In the genomic region with DNA sequence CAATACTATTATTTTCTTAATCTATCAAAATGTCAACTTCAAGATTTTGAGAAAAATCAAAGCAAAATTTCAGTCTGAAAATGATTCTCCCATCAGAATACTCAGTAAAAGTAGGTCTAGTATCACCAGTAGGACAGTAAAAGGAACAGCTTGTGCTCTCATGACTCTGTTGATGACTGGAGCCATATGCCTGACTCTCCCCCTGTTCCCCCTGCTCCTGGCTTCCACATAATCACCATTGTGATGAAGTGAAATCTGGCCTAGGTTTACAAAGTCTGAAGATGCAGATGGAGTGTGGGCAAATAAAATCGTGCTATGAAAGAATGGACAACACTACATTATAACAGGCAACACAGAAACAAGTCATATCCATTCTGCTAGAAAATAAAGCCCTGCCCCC, we compare ENCODE assay signal across 27 mouse cellular contexts.
A peak's percentile ranks its signal among the peaks of the same experiment; 100 is the strongest.
DNase-seq lines count a peak whose midpoint lies in the region; ATAC-seq and TF ChIP-seq lines count a peak whose summit lies in the region.
"Had no signal": no experiment of that assay in that cellular context is flagged by ENCODE, and none has a peak within 500 bp of the region (broad histone marks: within the 10 kb centered on the region; RNA-seq: fewer than 3 reads in every experiment).

No protein-coding gene starts in this region.

- peak; percentile 50 for DNase-seq in forebrain, embryonic 14.5 days (ENCODE audit: low spot score)
- no peak for DNase-seq in forebrain, embryonic 11.5 days (ENCODE audit: low spot score)
- DNase-seq in midbrain, embryonic 10.5 days (ENCODE audit: low spot score), result no peak
- peak; percentile 80 for DNase-seq in brain, embryonic 14.5 days (ENCODE audit: low read depth)
- DNase-seq in left cerebral cortex, postnatal 4 days, result no peak
- DNase-seq in cerebellum, adult 11 months, result no peak
- DNase-seq: adrenal gland, postnatal 10 days; adrenal gland, postnatal 36 days; B cell, adult 2 months; cerebellum, adult 18-20 months; cerebellum, adult 9-10 months; cerebellum, postnatal 14 days; gastrocnemius, postnatal 25 days; heart, adult 18-20 months; heart, postnatal 10 days; heart, postnatal 36 days had no signal

- 55% methylated on average over 1 of the region's 1 CpGs for WGBS in forebrain, embryonic 14.5 days
- 70% methylated on average over 1 of the region's 1 CpGs for WGBS in forebrain, embryonic 11.5 days
- WGBS in midbrain, embryonic 13.5 days, result 54% methylated on average over 1 of the region's 1 CpGs
- 71% methylated on average over 1 of the region's 1 CpGs for WGBS in midbrain, embryonic 10.5 days

- H3K27me3 ChIP-seq in forebrain, embryonic 14.5 days (replicated peaks; ENCODE audit: control insufficient read depth, insufficient read depth, low read length), result no peaks in the 10 kb centered on the region
- no peaks in the 10 kb centered on the region for H3K27me3 ChIP-seq in forebrain, embryonic 11.5 days (ENCODE audit: control insufficient read depth, insufficient read depth, low read length)
- no peaks in the 10 kb centered on the region for H3K27me3 ChIP-seq in midbrain, embryonic 13.5 days
- H3K27me3 ChIP-seq in midbrain, embryonic 10.5 days (ENCODE audit: low read depth, poor library complexity, severe bottlenecking), result no peaks in the 10 kb centered on the region
- H3K27me3 ChIP-seq: CH12.LX; heart, embryonic 12.5 days; heart, embryonic 15.5 days; Patski had no signal

- no peak overlapping the region for H3K9ac ChIP-seq in forebrain, embryonic 14.5 days (ENCODE audit: low read length)
- no peak overlapping the region for H3K9ac ChIP-seq in forebrain, embryonic 11.5 days (ENCODE audit: low read length)
- H3K9ac ChIP-seq in midbrain, embryonic 13.5 days (replicated peaks), result no peak overlapping the region
- H3K9ac ChIP-seq: heart, embryonic 12.5 days; heart, embryonic 15.5 days; hindbrain, embryonic 14.5 days had no signal

- intact Hi-C loops in left cerebral cortex, postnatal 4 days (cut with DNase I), result no loop called here

- H3K27ac ChIP-seq in forebrain, embryonic 14.5 days (ENCODE audit: low read depth, low read length), result no peak overlapping the region
- no peak overlapping the region for H3K27ac ChIP-seq in forebrain, embryonic 11.5 days (ENCODE audit: low read depth, low read length)
- no peak overlapping the region for H3K27ac ChIP-seq in midbrain, embryonic 13.5 days
- H3K27ac ChIP-seq in midbrain, embryonic 10.5 days (replicated peaks), result no peak overlapping the region
- H3K27ac ChIP-seq: heart, embryonic 15.5 days; hindbrain, embryonic 10.5 days; hindbrain, embryonic 14.5 days; hindbrain, postnatal 0 days had no signal

- no peak overlapping the region for H3K4me2 ChIP-seq in forebrain, embryonic 14.5 days (ENCODE audit: low read length)
- no peak overlapping the region for H3K4me2 ChIP-seq in forebrain, embryonic 11.5 days (ENCODE audit: low read depth, low read length, severe bottlenecking)
- H3K4me2 ChIP-seq in midbrain, embryonic 13.5 days (replicated peaks), result no peak overlapping the region
- H3K4me2 ChIP-seq: heart, embryonic 12.5 days; heart, embryonic 15.5 days; hindbrain, embryonic 14.5 days had no signal

- no peak for TF ChIP-seq CTCF in brain, embryonic 14.5 days (IDR thresholded peaks at IDR 0.05; ENCODE audit: borderline replicate concordance, extremely low read depth, insufficient read depth, insufficient read length)

- H3K4me3 ChIP-seq in forebrain, embryonic 14.5 days (ENCODE audit: low read depth, low read length), result no peak overlapping the region
- no peak overlapping the region for H3K4me3 ChIP-seq in forebrain, embryonic 11.5 days (ENCODE audit: low read depth, low read length)
- no peak overlapping the region for H3K4me3 ChIP-seq in midbrain, embryonic 13.5 days (replicated peaks)
- H3K4me3 ChIP-seq in midbrain, embryonic 10.5 days, result no peak overlapping the region
- H3K4me3 ChIP-seq: heart, embryonic 12.5 days; heart, embryonic 15.5 days; hindbrain, embryonic 10.5 days had no signal

- peak; percentile 84 for ATAC-seq in forebrain, embryonic 14.5 days
- no peak for ATAC-seq in forebrain, embryonic 11.5 days (replicated peaks; ENCODE audit: low FRiP score)
- ATAC-seq in midbrain, embryonic 13.5 days, result peak; percentile 60; the same call in 1 of the 2 replicates
- ATAC-seq: hindbrain, postnatal 0 days; inflammation-experienced regulatory T-cells, adult 6 months; intestine, embryonic 16.5 days; Patski had no signal

- no peaks in the 10 kb centered on the region for H3K36me3 ChIP-seq in forebrain, embryonic 14.5 days (ENCODE audit: control insufficient read depth, insufficient read depth, low read length)
- H3K36me3 ChIP-seq in forebrain, embryonic 11.5 days (ENCODE audit: control insufficient read depth, insufficient read depth, low read length), result no peaks in the 10 kb centered on the region
- H3K36me3 ChIP-seq in midbrain, embryonic 13.5 days, result no peaks in the 10 kb centered on the region
- H3K36me3 ChIP-seq in midbrain, embryonic 10.5 days, result no peaks in the 10 kb centered on the region
- H3K36me3 ChIP-seq: G1E; heart, embryonic 12.5 days; heart, embryonic 15.5 days; hindbrain, embryonic 10.5 days had no signal

- H3K9me3 ChIP-seq in forebrain, embryonic 14.5 days (replicated peaks; ENCODE audit: control insufficient read depth, low read length), result no peaks in the 10 kb centered on the region
- H3K9me3 ChIP-seq in forebrain, embryonic 11.5 days (ENCODE audit: control insufficient read depth, low read length), result no peaks in the 10 kb centered on the region
- no peaks in the 10 kb centered on the region for H3K9me3 ChIP-seq in midbrain, embryonic 13.5 days
- H3K9me3 ChIP-seq in midbrain, embryonic 10.5 days (replicated peaks), result no peaks in the 10 kb centered on the region
- H3K9me3 ChIP-seq: G1E; heart, embryonic 12.5 days; heart, embryonic 15.5 days; hindbrain, embryonic 10.5 days had no signal

- H3K4me1 ChIP-seq in forebrain, embryonic 14.5 days (ENCODE audit: control insufficient read depth, insufficient read depth, low read length), result no peaks in the 10 kb centered on the region; the same call in 1 of the 2 replicates
- no peaks in the 10 kb centered on the region for H3K4me1 ChIP-seq in forebrain, embryonic 11.5 days (replicated peaks; ENCODE audit: control insufficient read depth, insufficient read depth, low read length)
- 0 out of 2 replicates have a peak, but pooled peaks cover 9% of the 10 kb centered on the region for H3K4me1 ChIP-seq in midbrain, embryonic 13.5 days (replicated peaks)
- peaks cover 2% of the 10 kb centered on the region; the same call in 1 of the 2 replicates for H3K4me1 ChIP-seq in midbrain, embryonic 10.5 days
- H3K4me1 ChIP-seq: heart, embryonic 12.5 days; heart, embryonic 15.5 days; hindbrain, embryonic 10.5 days had no signal

- no peak for TF ChIP-seq POLR2A in brain, embryonic 14.5 days (IDR thresholded peaks at IDR 0.05; ENCODE audit: borderline replicate concordance, extremely low read depth, insufficient read depth, insufficient read length, poor library complexity, severe bottlenecking)

Comparison
In these comparisons a context has a peak if more than half of its experiments do, and no peak if none do; other contexts are left out.
1. DNase-seq: peak in forebrain, embryonic 14.5 days (single experiment) and brain, embryonic 14.5 days (single experiment); none in forebrain, embryonic 11.5 days (single experiment), midbrain, embryonic 10.5 days (single experiment), left cerebral cortex, postnatal 4 days (single experiment) and cerebellum, adult 11 months (single experiment).